Mouse (Mus musculus) embryonic facial prominence, embryonic 12.5 days (tissue): Measurements from ENCODE around the gene Cnot10. TPM values are rescaled to one million over a fixed set of nuclear protein-coding genes. Genes with fewer than 3 reads are reported as not detected.

Experiments used
- ATAC-seq: fragments of 200-750 bp; cut with Nextera tagmentation; 2 replicates; pipeline ENCODE4 v1.8.0; 2017; ENCODE audit not compliant: insufficient number of reproducible peaks, insufficient read depth, low FRiP score, low TSS enrichment
- H3K27ac ChIP-seq: fragments of 300-500 bp; sonication (generic); 2 replicates; pipeline ENCODE4 v1.5.1; 2016; ENCODE audit warnings: mild to moderate bottlenecking
- H3K27me3 ChIP-seq: fragments of 300-500 bp; sonication (generic); 2 replicates; pipeline ENCODE4 v1.6.1; 2016; ENCODE audit warnings: mild to moderate bottlenecking, moderate library complexity
- H3K36me3 ChIP-seq: fragments of 300-500 bp; sonication (generic); 2 replicates; pipeline ENCODE4 v1.6.1; 2016; ENCODE audit warnings: mild to moderate bottlenecking
- H3K4me1 ChIP-seq: fragments of 300-500 bp; sonication (generic); 2 replicates; pipeline ENCODE4 v1.6.1; 2016
- H3K4me2 ChIP-seq: fragments of 300-500 bp; sonication (generic); replicated peaks from 2 replicates; pipeline ENCODE4 v1.6.1; 2016; ENCODE audit warnings: mild to moderate bottlenecking, moderate library complexity
- H3K4me3 ChIP-seq: fragments of 300-500 bp; sonication (generic); 2 replicates; pipeline ENCODE4 v1.5.1; 2016; ENCODE audit warnings: mild to moderate bottlenecking
- H3K9ac ChIP-seq: fragments of 300-500 bp; sonication (generic); 2 replicates; pipeline ENCODE4 v1.6.1; 2016; ENCODE audit warnings: mild to moderate bottlenecking, moderate library complexity
- H3K9me3 ChIP-seq: fragments of 300-500 bp; sonication (generic); 2 replicates; pipeline ENCODE4 v1.6.1; 2016; ENCODE audit warnings: mild to moderate bottlenecking, moderate library complexity
- WGBS: fragments of 180-500 bp; shearing (Covaris S2); methylation state at CpG from one replicate; pipeline ENCODE4 v1.1.7; 2016; 5-methylcytosine and 5-hydroxymethylcytosine counted together
- polyA plus RNA-seq: library from polyadenylated mRNA; unstranded; fragments of >200 nt; fragmentation: Nextera tagmentation; extraction: Ambion mirVana; gene quantifications from 2 replicates; pipeline ENCODE4 v1.2.1, GENCODE M21; 2016

Gene Cnot10
- polyA plus RNA-seq, 1 experiment from 2014 or later = 82.6 TPM

GRCm38 (mm10) chr9:114573528-114573927 is 66.5 kb downstream of the Cnot10 start:
- Histone ChIP-seq H3K4me2 (no peak overlapping the region), H3K4me3 (no peak overlapping the region), H3K4me1 (no peaks in the 10 kb centered on the region), H3K9me3 (no peaks in the 10 kb centered on the region), H3K27me3 (no peaks in the 10 kb centered on the region), H3K27ac (no peak overlapping the region), H3K9ac (no peak overlapping the region), H3K36me3 (no peaks in the 10 kb centered on the region)
- ATAC-seq = no peak
- WGBS = 70% methylated on average over 5 of the region's 5 CpGs

GRCm38 (mm10) chr9:114568682-114569474 is 71.1 kb downstream of the Cnot10 start:
- Histone ChIP-seq H3K4me1 (0 out of 2 replicates have a peak, but pooled peaks cover 3% of the 10 kb centered on the region), H3K27me3 (no peaks in the 10 kb centered on the region), H3K9ac (no peak overlapping the region), H3K36me3 (no peaks in the 10 kb centered on the region), H3K27ac (no peak overlapping the region), H3K9me3 (no peaks in the 10 kb centered on the region), H3K4me2 (no peak overlapping the region), H3K4me3 (no peak overlapping the region)
- 93% methylated on average over 5 of the region's 5 CpGs for WGBS
- no peak for ATAC-seq

- peaks cover 15% of the 10 kb centered on the region for H3K4me1 ChIP-seq
- H3K4me2 ChIP-seq = peak overlapping the region; percentile 90
- H3K27me3 ChIP-seq = peaks cover 18% of the 10 kb centered on the region
- no peak overlapping the region for H3K9ac ChIP-seq
- WGBS = 2% methylated on average over 10 of the region's 10 CpGs
- H3K36me3 ChIP-seq = no peaks in the 10 kb centered on the region
- no peaks in the 10 kb centered on the region for H3K9me3 ChIP-seq
- no peak for ATAC-seq
- peak overlapping the region; percentile 59 for H3K4me3 ChIP-seq
- no peak overlapping the region for H3K27ac ChIP-seq
These were observed 75.3 kb downstream of the Cnot10 start for GRCm38 (mm10) chr9:114564667-114565066.

GRCm38 (mm10) chr9:114563761-114564606 is 76.0 kb downstream of the Cnot10 start, which contains the start of gene Trim71:
Trim71 (minus strand) TSS chr9:114564369.
- peaks cover 18% of the 10 kb centered on the region for H3K27me3 ChIP-seq
- peak within 1 kb of the TSS; percentile 59 for H3K4me3 ChIP-seq
- H3K27ac ChIP-seq = peak within 1 kb of the TSS; percentile 83
- WGBS = under 1% methylated on average over 89 of the region's 91 CpGs
- H3K9ac ChIP-seq = peak within 1 kb of the TSS; percentile 67
- peak; percentile 35; the same call in 1 of the 2 replicates for ATAC-seq
- peaks cover 18% of the 10 kb centered on the region for H3K4me1 ChIP-seq
- peak within 1 kb of the TSS; percentile 90 for H3K4me2 ChIP-seq
- no peaks in the 10 kb centered on the region for H3K9me3 ChIP-seq
- no peaks in the 10 kb centered on the region for H3K36me3 ChIP-seq

- WGBS = under 1% methylated on average over 119 of the region's 122 CpGs
- Histone ChIP-seq H3K36me3 (no peaks in the 10 kb centered on the region), H3K27me3 (peaks cover 18% of the 10 kb centered on the region), H3K27ac (peak overlapping the region; percentile 83), H3K9ac (peak overlapping the region; percentile 67), H3K4me1 (peaks cover 18% of the 10 kb centered on the region), H3K9me3 (no peaks in the 10 kb centered on the region), H3K4me2 (peak overlapping the region; percentile 90), H3K4me3 (peak overlapping the region; percentile 59)
- ATAC-seq = 0 out of 2 replicates have a peak, but pooled peaks have one; percentile 11
These were observed 76.8 kb downstream of the Cnot10 start for GRCm38 (mm10) chr9:114562919-114563751.

- WGBS = under 1% methylated on average over 101 of the region's 101 CpGs
- ATAC-seq = 0 out of 2 replicates have a peak, but pooled peaks have one; percentile 4
These were observed 77.7 kb downstream of the Cnot10 start for GRCm38 (mm10) chr9:114562031-114562918.

GRCm38 (mm10) chr9:114561671-114561971 is 78.4 kb downstream of the Cnot10 start:
- Histone ChIP-seq H3K4me1 (peaks cover 18% of the 10 kb centered on the region), H3K9me3 (no peaks in the 10 kb centered on the region), H3K36me3 (no peaks in the 10 kb centered on the region), H3K4me3 (peak overlapping the region; percentile 59), H3K4me2 (peak overlapping the region; percentile 90), H3K27me3 (peaks cover 18% of the 10 kb centered on the region), H3K27ac (no peak overlapping the region), H3K9ac (peak overlapping the region; percentile 48)
- WGBS = under 1% methylated on average over 12 of the region's 12 CpGs
- ATAC-seq = no peak

More at GRCm38 (mm10) chr9:114562031-114562918, 77.7 kb downstream of the Cnot10 start:
- no peaks in the 10 kb centered on the region for H3K9me3 ChIP-seq
- peaks cover 18% of the 10 kb centered on the region for H3K27me3 ChIP-seq
- H3K4me1 ChIP-seq = peaks cover 18% of the 10 kb centered on the region
- H3K4me3 ChIP-seq = peak overlapping the region; percentile 59
- 0 out of 2 replicates have a peak overlapping the region, but pooled peaks have one; percentile 43 for H3K27ac ChIP-seq
- H3K9ac ChIP-seq = peak overlapping the region; percentile 67
- H3K4me2 ChIP-seq = peak overlapping the region; percentile 90
- H3K36me3 ChIP-seq = no peaks in the 10 kb centered on the region

- Histone ChIP-seq H3K9me3 (no peaks in the 10 kb centered on the region), H3K36me3 (no peaks in the 10 kb centered on the region), H3K4me2 (peak overlapping the region; percentile 90), H3K4me1 (peaks cover 18% of the 10 kb centered on the region), H3K27me3 (peaks cover 18% of the 10 kb centered on the region), H3K27ac (no peak overlapping the region), H3K4me3 (peak overlapping the region; percentile 59), H3K9ac (peak overlapping the region; percentile 48)
- 1% methylated on average over 36 of the region's 36 CpGs for WGBS
- ATAC-seq = no peak
These were observed 79.0 kb downstream of the Cnot10 start for GRCm38 (mm10) chr9:114560771-114561670.

- Histone ChIP-seq H3K27me3 (peaks cover 18% of the 10 kb centered on the region), H3K4me1 (peaks cover 17% of the 10 kb centered on the region), H3K4me3 (peak overlapping the region; percentile 59), H3K9me3 (no peaks in the 10 kb centered on the region), H3K9ac (no peak overlapping the region), H3K4me2 (peak overlapping the region; percentile 90), H3K27ac (no peak overlapping the region), H3K36me3 (no peaks in the 10 kb centered on the region)
- 9% methylated on average over 7 of the region's 7 CpGs for WGBS
- no peak for ATAC-seq
These were observed 79.8 kb downstream of the Cnot10 start for GRCm38 (mm10) chr9:114560141-114560540.

GRCm38 (mm10) chr9:114557086-114557485 is 82.9 kb downstream of the Cnot10 start:
- no peak for ATAC-seq
- Histone ChIP-seq H3K36me3 (no peaks in the 10 kb centered on the region), H3K4me1 (peaks cover 18% of the 10 kb centered on the region), H3K4me3 (no peak overlapping the region), H3K4me2 (no peak overlapping the region), H3K27ac (no peak overlapping the region), H3K27me3 (0 out of 2 replicates have a peak, but pooled peaks cover 5% of the 10 kb centered on the region), H3K9me3 (no peaks in the 10 kb centered on the region), H3K9ac (no peak overlapping the region)
- WGBS = 24% methylated on average over 7 of the region's 7 CpGs
